Mouse (Mus musculus) heart, embryonic 10.5 days (tissue): Measurements from ENCODE around the gene Large2. TPM values are rescaled to one million over a fixed set of nuclear protein-coding genes. Genes with fewer than 3 reads are reported as not detected.

Experiments used
- DNase-seq: peaks from one replicate; pipeline ENCODE4 v3.0.0-alpha.2; 2017; ENCODE audit warnings: low spot score
- H3K27ac ChIP-seq: fragments of 300-500 bp; sonication (generic); 2 replicates; pipeline ENCODE4 v1.5.1; 2016; ENCODE audit warnings: mild to moderate bottlenecking
- H3K27me3 ChIP-seq: fragments of 300-500 bp; sonication (generic); 2 replicates; pipeline ENCODE4 v1.6.1; 2016; ENCODE audit warnings: mild to moderate bottlenecking; ENCODE audit not compliant: poor library complexity, insufficient read depth, severe bottlenecking
- H3K36me3 ChIP-seq: fragments of 300-500 bp; sonication (generic); 2 replicates; pipeline ENCODE4 v1.6.1; 2016; ENCODE audit warnings: mild to moderate bottlenecking, moderate library complexity
- H3K4me1 ChIP-seq: fragments of 300-500 bp; sonication (generic); 2 replicates; pipeline ENCODE4 v1.6.1; 2016; ENCODE audit warnings: mild to moderate bottlenecking
- H3K4me3 ChIP-seq: fragments of 300-500 bp; sonication (generic); 2 replicates; pipeline ENCODE4 v1.5.1; 2016; ENCODE audit warnings: mild to moderate bottlenecking, moderate library complexity
- H3K9me3 ChIP-seq: fragments of 300-500 bp; sonication (generic); 2 replicates; pipeline ENCODE4 v1.6.1; 2016; ENCODE audit warnings: mild to moderate bottlenecking, moderate library complexity
- WGBS: fragments of 180-500 bp; shearing (Covaris S2); methylation state at CpG from one replicate; pipeline ENCODE4 v1.1.7; 2016; 5-methylcytosine and 5-hydroxymethylcytosine counted together
- polyA plus RNA-seq: library from polyadenylated mRNA; unstranded; fragments of >200 nt; fragmentation: Nextera tagmentation; extraction: Ambion mirVana; gene quantifications from 2 replicates; pipeline ENCODE4 v1.2.1, GENCODE M21; 2016

The Large2 gene
- polyA plus RNA-seq, 1 experiment from 2014 or later = 7.0 TPM

- Histone ChIP-seq H3K4me1 (peaks cover 36% of the 10 kb centered on the region), H3K27me3 (peaks cover 38% of the 10 kb centered on the region), H3K9me3 (no peaks in the 10 kb centered on the region), H3K36me3 (peaks cover 29% of the 10 kb centered on the region), H3K4me3 (peak overlapping the region; percentile 76), H3K27ac (peak overlapping the region; percentile 83)
- WGBS = under 1% methylated on average over 29 of the region's 29 CpGs
- peak; percentile 99 for DNase-seq
Measured at GRCm38 (mm10) chr2:92375099-92375623, 492 bp upstream of the Large2 start.

- Histone ChIP-seq H3K27ac (no peak overlapping the region), H3K4me3 (no peak overlapping the region), H3K4me1 (peaks cover 36% of the 10 kb centered on the region), H3K9me3 (no peaks in the 10 kb centered on the region), H3K36me3 (peaks cover 12% of the 10 kb centered on the region), H3K27me3 (peaks cover 56% of the 10 kb centered on the region)
- DNase-seq = no peak
- 77% methylated on average over 11 of the region's 11 CpGs for WGBS
Measured at GRCm38 (mm10) chr2:92373437-92373813, 1.2 kb downstream of the Large2 start.

- Histone ChIP-seq H3K36me3 (peaks cover 8% of the 10 kb centered on the region; the same call in 1 of the 2 replicates), H3K4me1 (peaks cover 36% of the 10 kb centered on the region), H3K27ac (no peak overlapping the region), H3K4me3 (no peak overlapping the region), H3K9me3 (no peaks in the 10 kb centered on the region), H3K27me3 (peaks cover 61% of the 10 kb centered on the region)
- WGBS = 59% methylated on average over 9 of the region's 9 CpGs
- DNase-seq = no peak
Measured at GRCm38 (mm10) chr2:92372767-92373436, 1.8 kb downstream of the Large2 start.

- peaks cover 68% of the 10 kb centered on the region for H3K27me3 ChIP-seq
- no peaks in the 10 kb centered on the region for H3K9me3 ChIP-seq
- WGBS = 26% methylated on average over 10 of the region's 10 CpGs
- no peak overlapping the region for H3K27ac ChIP-seq
- no peak for DNase-seq
- peaks cover 42% of the 10 kb centered on the region for H3K4me1 ChIP-seq
- H3K36me3 ChIP-seq = 0 out of 2 replicates have a peak, but pooled peaks cover 1% of the 10 kb centered on the region
- H3K4me3 ChIP-seq = no peak overlapping the region
Measured at GRCm38 (mm10) chr2:92371971-92372690, 2.5 kb downstream of the Large2 start.

- Histone ChIP-seq H3K4me1 (peaks cover 41% of the 10 kb centered on the region), H3K27ac (peak overlapping the region; percentile 72), H3K4me3 (peak overlapping the region; percentile 59), H3K27me3 (peaks cover 76% of the 10 kb centered on the region), H3K36me3 (no peaks in the 10 kb centered on the region), H3K9me3 (no peaks in the 10 kb centered on the region)
- DNase-seq = no peak
- WGBS = 4% methylated on average over 44 of the region's 45 CpGs
Measured at GRCm38 (mm10) chr2:92370821-92371805, 3.6 kb downstream of the Large2 start.

GRCm38 (mm10) chr2:92370375-92370774 lies 4.3 kb downstream of the Large2 start:
- DNase-seq = no peak
- Histone ChIP-seq H3K27ac (peak overlapping the region; percentile 72), H3K4me3 (peak overlapping the region; percentile 59), H3K4me1 (peaks cover 33% of the 10 kb centered on the region), H3K36me3 (no peaks in the 10 kb centered on the region), H3K27me3 (peaks cover 80% of the 10 kb centered on the region), H3K9me3 (no peaks in the 10 kb centered on the region)
- 10% methylated on average over 19 of the region's 19 CpGs for WGBS

DNA sequence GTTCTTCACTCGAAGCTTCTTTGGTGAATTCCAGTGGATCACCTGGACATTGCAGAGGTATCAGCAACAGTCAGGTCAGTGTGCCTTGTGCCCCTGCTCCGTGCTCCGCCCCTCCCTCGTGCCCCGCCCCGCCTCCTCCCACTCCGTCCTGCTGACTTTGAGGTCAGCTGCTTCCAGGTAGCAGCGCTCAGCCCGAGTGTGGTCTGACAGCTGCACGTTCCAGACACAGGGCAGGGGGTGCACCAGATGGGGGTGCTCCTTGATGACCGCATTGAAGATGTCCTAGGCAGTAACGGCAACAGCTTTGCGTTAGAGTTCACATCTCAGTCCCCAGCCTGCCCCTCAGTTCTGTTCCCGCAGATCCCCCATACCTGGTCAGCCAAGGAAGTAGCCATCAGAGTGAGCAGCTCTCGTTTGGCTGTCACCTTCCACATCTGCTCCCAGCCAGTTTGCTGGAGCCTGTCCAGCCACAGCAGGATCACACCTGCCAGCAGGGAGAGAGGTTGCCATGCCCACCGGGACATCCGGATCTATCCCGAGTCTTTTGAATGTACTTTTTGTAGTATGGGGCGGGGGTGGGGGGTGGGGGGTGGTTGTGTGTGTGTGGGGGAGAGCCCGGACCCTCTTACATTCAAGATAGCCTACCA lies 7.2 kb downstream of the Large2 start:
- 27% methylated on average over 20 of the region's 20 CpGs for WGBS
- Histone ChIP-seq H3K27me3 (peaks cover 68% of the 10 kb centered on the region), H3K9me3 (no peaks in the 10 kb centered on the region)

GRCm38 (mm10) chr2:92365568-92365967 lies 9.1 kb downstream of the Large2 start:
- DNase-seq = no peak
- Histone ChIP-seq H3K4me1 (peaks cover 17% of the 10 kb centered on the region), H3K27ac (no peak overlapping the region), H3K27me3 (peaks cover 49% of the 10 kb centered on the region), H3K36me3 (peaks cover 34% of the 10 kb centered on the region), H3K4me3 (no peak overlapping the region), H3K9me3 (no peaks in the 10 kb centered on the region)
- 89% methylated on average over 10 of the region's 10 CpGs for WGBS

More for the DNA sequence above, 7.2 kb downstream of the Large2 start:
- Histone ChIP-seq H3K27ac (no peak overlapping the region), H3K4me3 (no peak overlapping the region), H3K4me1 (peaks cover 24% of the 10 kb centered on the region), H3K36me3 (peaks cover 21% of the 10 kb centered on the region)
- no peak for DNase-seq

GRCm38 (mm10) chr2:92364086-92364485 lies 10.6 kb downstream of the Large2 start:
- Histone ChIP-seq H3K4me3 (no peak overlapping the region), H3K27me3 (peaks cover 34% of the 10 kb centered on the region), H3K9me3 (no peaks in the 10 kb centered on the region), H3K27ac (no peak overlapping the region), H3K36me3 (peaks cover 49% of the 10 kb centered on the region), H3K4me1 (peaks cover 20% of the 10 kb centered on the region)
- DNase-seq = peak; percentile 63
- 86% methylated on average over 4 of the region's 4 CpGs for WGBS

DNA sequence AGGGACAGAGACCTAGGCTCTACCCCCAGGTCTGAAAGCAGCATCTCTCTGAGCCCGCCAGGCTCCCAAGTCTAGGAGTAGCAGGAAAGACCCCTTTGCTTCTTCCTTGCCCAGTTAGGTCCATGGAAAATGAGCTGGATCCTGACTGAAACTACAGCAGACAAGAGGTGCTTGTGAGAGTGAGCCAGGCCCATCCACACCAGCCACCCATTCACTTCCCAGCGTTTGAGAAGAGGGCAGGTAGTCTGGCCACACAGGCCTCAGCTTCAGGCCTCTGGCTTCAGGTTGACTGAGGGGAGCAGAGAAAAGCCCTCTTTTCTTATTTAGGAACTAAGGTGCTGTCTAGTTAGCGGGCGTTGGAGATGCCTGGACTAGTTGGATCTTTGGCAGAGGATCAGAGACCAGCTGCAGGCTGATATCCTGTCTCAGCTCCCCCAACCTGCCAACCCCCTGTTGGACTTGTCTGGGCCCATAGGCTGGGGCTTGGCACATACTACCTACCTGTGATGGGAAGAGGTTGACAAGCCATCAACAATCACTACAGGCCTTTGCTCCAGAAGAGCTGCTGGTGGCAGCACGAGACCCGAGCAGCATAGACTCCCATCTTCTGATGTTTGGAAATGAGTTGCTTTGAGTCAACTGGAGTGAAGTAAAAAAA lies 12.0 kb downstream of the Large2 start:
- Histone ChIP-seq H3K36me3 (peaks cover 63% of the 10 kb centered on the region), H3K27me3 (peaks cover 20% of the 10 kb centered on the region), H3K9me3 (no peaks in the 10 kb centered on the region), H3K4me3 (no peak overlapping the region), H3K27ac (no peak overlapping the region), H3K4me1 (peaks cover 19% of the 10 kb centered on the region)
- DNase-seq = peak; percentile 72
- 90% methylated on average over 6 of the region's 6 CpGs for WGBS

DNA sequence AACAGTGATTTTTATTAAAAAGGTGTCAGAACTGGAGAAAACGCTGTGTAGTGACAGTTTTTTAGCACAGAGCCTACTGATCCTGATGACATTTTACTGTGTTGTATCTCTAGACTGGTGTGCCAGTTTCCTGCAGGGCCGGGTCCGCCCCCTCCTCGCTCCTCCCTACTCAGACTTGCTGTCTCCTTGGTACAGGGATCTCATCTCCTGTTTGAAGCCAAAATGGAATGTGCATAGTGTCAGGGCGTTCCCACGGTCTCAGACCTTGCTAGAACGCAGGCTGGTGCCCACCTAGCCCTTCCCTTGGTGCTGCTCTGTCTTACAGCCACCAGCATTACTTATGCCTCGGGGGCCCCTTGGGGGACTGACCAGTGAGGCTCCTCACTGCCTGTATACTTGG lies 12.9 kb downstream of the Large2 start:
- Histone ChIP-seq H3K36me3 (peaks cover 72% of the 10 kb centered on the region), H3K9me3 (no peaks in the 10 kb centered on the region), H3K27me3 (peaks cover 12% of the 10 kb centered on the region), H3K4me1 (peaks cover 11% of the 10 kb centered on the region), H3K27ac (no peak overlapping the region), H3K4me3 (no peak overlapping the region)
- DNase-seq = peak; percentile 66
- 78% methylated on average over 8 of the region's 8 CpGs for whole genome bisulfite sequencing
